Mouse (Mus musculus) kidney, embryonic 15.5 days (tissue): ENCODE measurements around the gene Prpf18. TPM values are rescaled to one million over a fixed set of nuclear protein-coding genes. Genes with fewer than 3 reads are reported as not detected.

Experiments used
- ATAC-seq: fragments of 200-750 bp; cut with Nextera tagmentation; replicated peaks from 2 replicates; pipeline ENCODE4 v1.8.0; 2017; ENCODE audit warnings: moderate TSS enrichment; ENCODE audit not compliant: low FRiP score
- H3K27ac ChIP-seq: fragments of 300-500 bp; sonication (generic); 2 replicates; pipeline ENCODE4 v1.5.1; 2015; ENCODE audit warnings: mild to moderate bottlenecking, inconsistent platforms
- H3K27me3 ChIP-seq: fragments of 300-500 bp; sonication (generic); 2 replicates; pipeline ENCODE4 v1.6.1; 2015; ENCODE audit warnings: inconsistent platforms
- H3K36me3 ChIP-seq: fragments of 300-500 bp; sonication (generic); 2 replicates; pipeline ENCODE4 v1.6.1; 2015; ENCODE audit warnings: inconsistent platforms
- H3K4me1 ChIP-seq: fragments of 300-500 bp; sonication (generic); 2 replicates; pipeline ENCODE4 v1.6.1; 2015; ENCODE audit warnings: inconsistent platforms
- H3K4me2 ChIP-seq: fragments of 300-500 bp; sonication (generic); 2 replicates; pipeline ENCODE4 v1.6.1; 2015; ENCODE audit warnings: moderate library complexity, mild to moderate bottlenecking, inconsistent platforms
- H3K4me3 ChIP-seq: fragments of 300-500 bp; sonication (generic); replicated peaks from 2 replicates; pipeline ENCODE4 v1.5.1; 2015; ENCODE audit warnings: mild to moderate bottlenecking, inconsistent platforms
- H3K9ac ChIP-seq: fragments of 300-500 bp; sonication (generic); 2 replicates; pipeline ENCODE4 v1.6.1; 2015; ENCODE audit warnings: mild to moderate bottlenecking, inconsistent platforms
- H3K9me3 ChIP-seq: fragments of 300-500 bp; sonication (generic); replicated peaks from 2 replicates; pipeline ENCODE4 v1.6.1; 2016; ENCODE audit warnings: inconsistent platforms
- WGBS: fragments of 180-500 bp; shearing (Covaris S2); methylation state at CpG from one replicate; pipeline ENCODE4 v1.1.7; 2015; ENCODE audit warnings: mixed read lengths; 5-methylcytosine and 5-hydroxymethylcytosine counted together
- polyA plus RNA-seq: library from polyadenylated mRNA; unstranded; fragments of >200 nt; fragmentation: Nextera tagmentation; extraction: Ambion mirVana; gene quantifications from 2 replicates; pipeline ENCODE4 v1.2.1, GENCODE M21; 2015

Gene Prpf18
- polyA plus RNA-seq, 1 experiment from 2014 or later = 38.2 TPM

GRCm38 (mm10) chr2:4611704-4612103 is 40.2 kb downstream of the Prpf18 start:
- Histone ChIP-seq H3K36me3 (peaks cover 68% of the 10 kb centered on the region), H3K9me3 (no peaks in the 10 kb centered on the region), H3K4me1 (peaks cover 17% of the 10 kb centered on the region; the same call in 1 of the 2 replicates), H3K27ac (no peak overlapping the region), H3K27me3 (no peaks in the 10 kb centered on the region), H3K4me3 (no peak overlapping the region), H3K4me2 (no peak overlapping the region), H3K9ac (no peak overlapping the region)
- no peak for ATAC-seq
- 63% methylated on average over 10 of the region's 10 CpGs for WGBS

- Histone ChIP-seq H3K4me1 (peaks cover 17% of the 10 kb centered on the region; the same call in 1 of the 2 replicates), H3K4me2 (no peak overlapping the region), H3K36me3 (peaks cover 72% of the 10 kb centered on the region), H3K9ac (no peak overlapping the region), H3K4me3 (no peak overlapping the region), H3K27ac (no peak overlapping the region), H3K9me3 (no peaks in the 10 kb centered on the region), H3K27me3 (no peaks in the 10 kb centered on the region)
- peak; percentile 41; the same call in 1 of the 2 replicates for ATAC-seq
- WGBS = 41% methylated on average over 6 of the region's 6 CpGs
These were observed 40.6 kb downstream of the Prpf18 start for GRCm38 (mm10) chr2:4611295-4611694.

- no peak overlapping the region for H3K27ac ChIP-seq
- H3K4me1 ChIP-seq = peaks cover 17% of the 10 kb centered on the region; the same call in 1 of the 2 replicates
- peaks cover 90% of the 10 kb centered on the region for H3K36me3 ChIP-seq
- H3K4me2 ChIP-seq = no peak overlapping the region
- ATAC-seq = no peak
- H3K9ac ChIP-seq = no peak overlapping the region
- H3K9me3 ChIP-seq = no peaks in the 10 kb centered on the region
- WGBS = 64% methylated on average over 10 of the region's 10 CpGs
- H3K4me3 ChIP-seq = no peak overlapping the region
- H3K27me3 ChIP-seq = no peaks in the 10 kb centered on the region
These were observed 42.5 kb downstream of the Prpf18 start for GRCm38 (mm10) chr2:4609433-4609832.

- no peak for ATAC-seq
- no peaks in the 10 kb centered on the region for H3K27me3 ChIP-seq
- H3K9ac ChIP-seq = no peak overlapping the region
- H3K27ac ChIP-seq = no peak overlapping the region
- H3K4me1 ChIP-seq = peaks cover 17% of the 10 kb centered on the region; the same call in 1 of the 2 replicates
- no peak overlapping the region for H3K4me2 ChIP-seq
- no peak overlapping the region for H3K4me3 ChIP-seq
- WGBS = 86% methylated on average over 3 of the region's 3 CpGs
- H3K36me3 ChIP-seq = peaks cover 98% of the 10 kb centered on the region
- no peaks in the 10 kb centered on the region for H3K9me3 ChIP-seq
These were observed 43.7 kb downstream of the Prpf18 start for GRCm38 (mm10) chr2:4608253-4608652.

GRCm38 (mm10) chr2:4606559-4606958 is 45.4 kb downstream of the Prpf18 start:
- Histone ChIP-seq H3K27me3 (no peaks in the 10 kb centered on the region), H3K27ac (no peak overlapping the region), H3K4me3 (no peak overlapping the region), H3K4me2 (no peak overlapping the region), H3K9me3 (no peaks in the 10 kb centered on the region), H3K4me1 (peaks cover 16% of the 10 kb centered on the region; the same call in 1 of the 2 replicates), H3K36me3 (peaks cover 98% of the 10 kb centered on the region), H3K9ac (no peak overlapping the region)
- 94% methylated on average over 3 of the region's 3 CpGs for WGBS
- ATAC-seq = no peak

GRCm38 (mm10) chr2:4603361-4603945 is 48.5 kb downstream of the Prpf18 start:
- 85% methylated on average over 33 of the region's 33 CpGs for WGBS

GRCm38 (mm10) chr2:4601034-4601890 is 50.7 kb downstream of the Prpf18 start:
- peaks cover 93% of the 10 kb centered on the region for H3K36me3 ChIP-seq
- 44% methylated on average over 15 of the region's 15 CpGs for WGBS

More at GRCm38 (mm10) chr2:4603361-4603945, 48.5 kb downstream of the Prpf18 start:
- H3K4me3 ChIP-seq = no peak overlapping the region
- H3K27ac ChIP-seq = no peak overlapping the region
- H3K27me3 ChIP-seq = no peaks in the 10 kb centered on the region
- H3K36me3 ChIP-seq = peaks cover 94% of the 10 kb centered on the region
- H3K4me2 ChIP-seq = no peak overlapping the region
- H3K9ac ChIP-seq = no peak overlapping the region
- ATAC-seq = peak; percentile 48; the same call in 1 of the 2 replicates
- no peaks in the 10 kb centered on the region for H3K9me3 ChIP-seq
- peaks cover 18% of the 10 kb centered on the region for H3K4me1 ChIP-seq

GRCm38 (mm10) chr2:4596992-4597391 is 54.9 kb downstream of the Prpf18 start:
- WGBS = 89% methylated on average over 7 of the region's 7 CpGs
- H3K9ac ChIP-seq = no peak overlapping the region
- peaks cover 93% of the 10 kb centered on the region for H3K36me3 ChIP-seq
- no peaks in the 10 kb centered on the region for H3K9me3 ChIP-seq
- H3K4me3 ChIP-seq = no peak overlapping the region
- peaks cover 27% of the 10 kb centered on the region for H3K4me1 ChIP-seq
- ATAC-seq = no peak
- no peak overlapping the region for H3K4me2 ChIP-seq
- no peaks in the 10 kb centered on the region for H3K27me3 ChIP-seq
- no peak overlapping the region for H3K27ac ChIP-seq

More at GRCm38 (mm10) chr2:4601034-4601890, 50.7 kb downstream of the Prpf18 start:
- Histone ChIP-seq H3K9ac (no peak overlapping the region), H3K4me1 (peaks cover 18% of the 10 kb centered on the region), H3K27ac (0 out of 2 replicates have a peak overlapping the region, but pooled peaks have one; percentile 24), H3K27me3 (no peaks in the 10 kb centered on the region), H3K9me3 (no peaks in the 10 kb centered on the region), H3K4me2 (no peak overlapping the region), H3K4me3 (no peak overlapping the region)
- ATAC-seq = peak; percentile 41; the same call in 1 of the 2 replicates

- Histone ChIP-seq H3K27ac (0 out of 2 replicates have a peak overlapping the region, but pooled peaks have one; percentile 1), H3K4me3 (no peak overlapping the region), H3K9ac (no peak overlapping the region), H3K4me2 (no peak overlapping the region), H3K27me3 (no peaks in the 10 kb centered on the region), H3K4me1 (peaks cover 20% of the 10 kb centered on the region), H3K9me3 (no peaks in the 10 kb centered on the region), H3K36me3 (peaks cover 97% of the 10 kb centered on the region)
- ATAC-seq = 0 out of 2 replicates have a peak, but pooled peaks have one; percentile 12
- WGBS = 92% methylated on average over 3 of the region's 3 CpGs
These were observed 58.0 kb downstream of the Prpf18 start for GRCm38 (mm10) chr2:4593878-4594387.

- Histone ChIP-seq H3K36me3 (peaks cover 97% of the 10 kb centered on the region), H3K27me3 (no peaks in the 10 kb centered on the region), H3K27ac (0 out of 2 replicates have a peak overlapping the region, but pooled peaks have one; percentile 1), H3K9me3 (no peaks in the 10 kb centered on the region), H3K4me3 (no peak overlapping the region), H3K4me2 (no peak overlapping the region), H3K9ac (no peak overlapping the region), H3K4me1 (peaks cover 25% of the 10 kb centered on the region)
- peak; percentile 66 for ATAC-seq
- WGBS = 45% methylated on average over 9 of the region's 9 CpGs
These were observed 58.5 kb downstream of the Prpf18 start for GRCm38 (mm10) chr2:4593433-4593832.

GRCm38 (mm10) chr2:4592666-4593065 is 59.2 kb downstream of the Prpf18 start:
- H3K27me3 ChIP-seq = no peaks in the 10 kb centered on the region
- no peak for ATAC-seq
- WGBS = 92% methylated on average over 7 of the region's 7 CpGs
- peaks cover 33% of the 10 kb centered on the region for H3K4me1 ChIP-seq
- no peak overlapping the region for H3K4me3 ChIP-seq
- H3K4me2 ChIP-seq = no peak overlapping the region
- H3K36me3 ChIP-seq = peaks cover 93% of the 10 kb centered on the region
- H3K9me3 ChIP-seq = no peaks in the 10 kb centered on the region
- H3K9ac ChIP-seq = no peak overlapping the region
- H3K27ac ChIP-seq = no peak overlapping the region

GRCm38 (mm10) chr2:4591647-4592046 is 60.3 kb downstream of the Prpf18 start:
- Histone ChIP-seq H3K4me2 (no peak overlapping the region), H3K36me3 (peaks cover 89% of the 10 kb centered on the region), H3K27me3 (no peaks in the 10 kb centered on the region), H3K4me3 (no peak overlapping the region), H3K27ac (no peak overlapping the region), H3K9ac (no peak overlapping the region), H3K4me1 (peaks cover 43% of the 10 kb centered on the region), H3K9me3 (no peaks in the 10 kb centered on the region)
- WGBS = 80% methylated on average over 3 of the region's 3 CpGs
- ATAC-seq = no peak
